Mouse (Mus musculus) neural tube, embryonic 15.5 days (tissue): ENCODE data around the gene Pdcl2. TPM values are rescaled to one million over a fixed set of nuclear protein-coding genes. Genes with fewer than 3 reads are reported as not detected.
A peak's percentile ranks its signal among the peaks of the same experiment; 100 is the strongest.

Experiments used
- ATAC-seq: fragments of 200-750 bp; cut with Nextera tagmentation; 2 replicates; pipeline ENCODE4 v1.8.0; 2017; ENCODE audit warnings: mild to moderate bottlenecking, moderate TSS enrichment, moderate library complexity; ENCODE audit not compliant: low FRiP score
- H3K27ac ChIP-seq: fragments of 300-500 bp; sonication (generic); replicated peaks from 2 replicates; pipeline ENCODE4 v1.5.1; 2015; ENCODE audit warnings: mild to moderate bottlenecking, inconsistent platforms
- H3K27me3 ChIP-seq: fragments of 300-500 bp; sonication (generic); replicated peaks from 2 replicates; pipeline ENCODE4 v1.6.1; 2015; ENCODE audit warnings: inconsistent platforms
- H3K36me3 ChIP-seq: fragments of 300-500 bp; sonication (generic); 2 replicates; pipeline ENCODE4 v1.6.1; 2015; ENCODE audit warnings: inconsistent platforms
- H3K4me1 ChIP-seq: fragments of 300-500 bp; sonication (generic); 2 replicates; pipeline ENCODE4 v1.6.1; 2015; ENCODE audit warnings: inconsistent platforms
- H3K4me2 ChIP-seq: fragments of 300-500 bp; sonication (generic); 2 replicates; pipeline ENCODE4 v1.6.1; 2015; ENCODE audit warnings: inconsistent platforms, mild to moderate bottlenecking, moderate library complexity
- H3K4me3 ChIP-seq: fragments of 300-500 bp; sonication (generic); replicated peaks from 2 replicates; pipeline ENCODE4 v1.5.1; 2015; ENCODE audit warnings: mild to moderate bottlenecking, inconsistent platforms
- H3K9ac ChIP-seq: fragments of 300-500 bp; sonication (generic); replicated peaks from 2 replicates; pipeline ENCODE4 v1.6.1; 2015; ENCODE audit warnings: mild to moderate bottlenecking, inconsistent platforms
- H3K9me3 ChIP-seq: fragments of 300-500 bp; sonication (generic); replicated peaks from 2 replicates; pipeline ENCODE4 v1.6.1; 2016; ENCODE audit warnings: inconsistent platforms
- WGBS: fragments of 180-500 bp; shearing (Covaris S2); methylation state at CpG from one replicate; pipeline ENCODE4 v1.1.7; 2015; ENCODE audit warnings: mixed read lengths; 5-methylcytosine and 5-hydroxymethylcytosine counted together
- polyA plus RNA-seq: library from polyadenylated mRNA; unstranded; fragments of >200 nt; fragmentation: Nextera tagmentation; extraction: Ambion mirVana; gene quantifications from 2 replicates; pipeline ENCODE4 v1.2.1, GENCODE M21; 2015

Gene Pdcl2
- not detected in 2 replicates for polyA plus RNA-seq

DNA sequence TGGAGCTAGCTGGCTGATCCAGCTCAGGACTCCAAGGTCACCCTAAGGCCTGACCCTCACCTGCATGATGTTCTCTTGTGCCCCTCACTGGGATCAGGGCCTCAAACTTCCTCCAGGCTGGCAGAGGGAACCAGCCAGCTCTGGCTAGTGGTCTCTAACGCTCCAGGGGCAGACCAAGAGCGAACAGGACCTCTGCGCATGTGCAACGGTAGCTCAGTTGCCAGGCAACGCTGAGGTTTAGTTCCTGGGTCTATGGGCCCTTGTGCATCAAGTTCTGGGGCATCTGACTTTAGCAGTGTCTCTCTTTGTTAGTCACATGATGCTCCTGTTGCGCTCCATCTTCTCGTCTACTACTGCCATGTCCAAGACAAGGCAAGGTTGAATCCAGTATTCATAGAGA lies at the start of gene Pdcl2:
TSS of gene Pdcl2 (minus strand) at position 204 of the 400 bp plus-strand sequence.
- Histone ChIP-seq H3K27me3 (no peaks in the 10 kb centered on the region), H3K4me3 (no peak within 1 kb of the TSS), H3K9ac (no peak within 1 kb of the TSS), H3K27ac (no peak within 1 kb of the TSS), H3K4me1 (no peaks in the 10 kb centered on the region), H3K36me3 (no peaks in the 10 kb centered on the region), H3K4me2 (no peak within 1 kb of the TSS), H3K9me3 (no peaks in the 10 kb centered on the region)
- 88% methylated on average over 7 of the region's 7 CpGs for WGBS
- ATAC-seq = no peak

DNA sequence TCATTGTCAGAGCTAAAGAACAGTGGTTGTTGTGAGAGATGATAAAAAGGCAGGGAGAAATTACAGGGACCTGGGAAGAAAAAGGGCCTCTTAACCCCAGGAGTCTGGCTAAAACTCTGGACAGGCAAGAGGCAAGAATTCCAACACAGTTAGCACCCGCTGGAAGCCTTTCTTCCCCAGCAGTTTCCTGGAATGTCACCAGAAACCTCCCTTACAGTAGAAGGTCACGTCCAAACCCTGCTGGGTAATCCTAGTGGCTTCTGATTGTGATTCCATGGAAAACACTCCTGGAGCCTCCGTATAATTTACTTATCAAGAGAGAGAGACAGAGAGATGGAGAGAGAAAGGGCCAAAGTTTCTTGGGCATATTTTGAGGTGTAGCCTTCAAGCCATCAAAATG lies 48.3 kb upstream of the Pdcl2 start:
- Histone ChIP-seq H3K9me3 (no peaks in the 10 kb centered on the region), H3K4me1 (no peaks in the 10 kb centered on the region), H3K4me3 (no peak overlapping the region), H3K27ac (no peak overlapping the region), H3K9ac (no peak overlapping the region), H3K27me3 (no peaks in the 10 kb centered on the region), H3K36me3 (no peaks in the 10 kb centered on the region), H3K4me2 (no peak overlapping the region)
- 51% methylated on average over 3 of the region's 3 CpGs for WGBS
- ATAC-seq = no peak

DNA sequence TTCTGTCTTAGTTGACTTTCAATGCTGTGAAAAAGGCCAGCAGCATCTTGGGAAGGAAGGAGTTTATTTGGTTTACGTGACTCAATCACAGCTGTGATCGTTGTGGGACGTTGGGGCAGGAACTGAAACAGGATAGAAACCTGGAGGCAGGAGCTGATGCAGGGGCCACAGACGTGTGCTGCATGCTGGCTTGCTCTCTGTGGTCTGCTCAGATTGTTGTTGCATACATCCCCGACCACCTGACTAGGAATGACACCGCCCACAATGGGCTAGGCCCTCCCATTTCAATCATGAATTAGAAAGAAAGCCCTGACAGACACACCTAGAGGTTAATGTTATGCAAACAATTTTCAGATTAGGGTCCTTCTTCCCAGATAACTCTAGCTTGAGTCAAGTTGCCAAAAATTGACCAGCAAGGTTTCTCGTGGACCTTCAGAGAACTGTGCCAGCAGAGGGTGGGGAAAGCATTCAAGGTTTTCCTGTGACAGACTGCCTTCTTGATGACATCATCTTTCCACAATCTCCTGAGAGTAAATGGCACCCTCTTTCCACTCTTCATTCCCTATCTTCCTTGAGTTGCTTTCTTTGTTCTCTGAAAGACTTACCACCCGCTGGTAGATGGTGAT lies 38.4 kb upstream of the Pdcl2 start:
- Histone ChIP-seq H3K27me3 (peaks cover under 1% of the 10 kb centered on the region; the same call in 1 of the 2 replicates), H3K4me3 (no peak overlapping the region), H3K27ac (no peak overlapping the region), H3K9me3 (no peaks in the 10 kb centered on the region), H3K36me3 (no peaks in the 10 kb centered on the region), H3K4me2 (no peak overlapping the region), H3K4me1 (no peaks in the 10 kb centered on the region), H3K9ac (no peak overlapping the region)
- WGBS = 86% methylated on average over 8 of the region's 8 CpGs
- ATAC-seq = no peak

DNA sequence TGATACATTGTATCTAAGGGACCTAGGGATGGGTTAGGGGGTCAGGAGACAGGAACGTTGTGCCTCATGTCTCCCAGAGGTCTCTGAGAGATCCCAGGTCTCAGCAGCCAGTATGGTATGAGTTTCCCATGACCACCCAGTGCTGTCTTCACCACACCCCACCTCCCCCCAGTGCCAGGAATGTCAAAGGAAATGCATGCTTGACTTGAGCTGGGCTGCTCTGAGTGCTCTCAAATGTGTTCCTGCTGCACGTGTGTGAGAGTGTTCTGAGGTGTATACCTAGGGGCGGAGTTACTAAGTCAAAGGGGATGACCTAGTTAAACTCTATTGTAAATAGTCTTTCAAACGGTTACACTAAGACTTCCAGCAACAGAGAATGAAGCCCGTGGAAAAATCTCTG lies 34.5 kb upstream of the Pdcl2 start:
- ATAC-seq = no peak
- peaks cover 13% of the 10 kb centered on the region for H3K4me1 ChIP-seq
- H3K4me3 ChIP-seq = no peak overlapping the region
- peaks cover 13% of the 10 kb centered on the region for H3K27me3 ChIP-seq
- H3K9me3 ChIP-seq = no peaks in the 10 kb centered on the region
- 35% methylated on average over 5 of the region's 5 CpGs for WGBS
- H3K9ac ChIP-seq = no peak overlapping the region
- H3K27ac ChIP-seq = no peak overlapping the region
- H3K4me2 ChIP-seq = no peak overlapping the region
- no peaks in the 10 kb centered on the region for H3K36me3 ChIP-seq

DNA sequence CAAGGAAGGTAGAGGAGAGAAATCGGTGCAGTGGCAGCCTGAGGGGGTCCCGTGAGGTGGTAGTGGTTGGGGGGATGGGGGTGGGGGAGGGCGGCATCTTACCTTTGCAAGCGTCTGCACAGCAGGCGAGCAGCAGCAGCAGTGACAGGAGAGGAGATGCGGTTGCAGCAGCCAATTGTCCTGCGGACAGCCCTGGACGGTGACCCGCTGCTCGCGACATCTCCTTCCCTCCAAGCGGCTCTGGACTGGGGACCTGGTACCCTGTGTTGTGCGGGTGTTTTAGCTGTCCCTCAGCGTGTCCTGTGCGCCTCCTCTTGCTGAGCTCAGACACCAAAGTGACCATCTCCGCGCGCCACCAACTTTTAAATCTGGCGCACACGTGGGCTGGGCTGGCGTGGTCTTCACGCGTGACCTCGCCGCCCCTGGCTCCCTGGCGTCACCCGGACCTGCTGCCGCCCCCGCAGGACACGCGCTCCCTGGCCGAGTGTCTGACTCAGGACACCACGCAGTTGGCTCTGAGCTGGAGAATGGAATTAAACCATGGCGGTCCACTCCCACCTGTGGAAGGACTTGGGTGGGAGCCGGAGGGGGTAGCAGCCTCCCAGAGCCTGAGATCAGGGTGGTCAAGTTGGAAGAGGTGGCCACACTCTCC lies 32.6 kb upstream of the Pdcl2 start, which contains the start of gene Nmu:
TSS of gene Nmu (minus strand) at position 336 of the 652 bp plus-strand sequence.
- H3K27ac ChIP-seq = no peak within 1 kb of the TSS
- H3K9me3 ChIP-seq = no peaks in the 10 kb centered on the region
- ATAC-seq = no peak
- peaks cover 13% of the 10 kb centered on the region for H3K27me3 ChIP-seq
- H3K4me1 ChIP-seq = peaks cover 13% of the 10 kb centered on the region
- peak within 1 kb of the TSS; percentile 71 for H3K4me2 ChIP-seq
- peak within 1 kb of the TSS; percentile 36 for H3K4me3 ChIP-seq
- H3K9ac ChIP-seq = peak within 1 kb of the TSS; percentile 38
- no peaks in the 10 kb centered on the region for H3K36me3 ChIP-seq
- 6% methylated on average over 34 of the region's 35 CpGs for WGBS

DNA sequence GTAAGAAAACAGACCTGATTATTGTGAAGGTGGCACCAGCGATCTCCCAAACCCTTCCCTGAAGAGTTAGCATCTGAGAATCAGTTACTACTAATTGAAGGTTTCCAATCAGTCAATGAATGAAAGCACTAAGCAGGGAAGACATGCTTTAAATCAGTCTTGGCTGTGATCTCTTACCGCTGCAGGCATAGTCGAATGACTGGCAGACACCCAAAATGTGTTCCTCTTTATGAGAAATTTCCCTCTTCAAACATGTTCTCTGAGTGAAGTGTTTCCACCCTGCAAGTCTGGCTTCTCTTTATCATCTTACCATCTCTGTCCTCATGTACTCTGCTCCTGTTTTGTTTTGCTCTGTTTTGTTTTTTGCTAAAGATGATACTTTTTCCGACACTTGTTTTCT lies 29.8 kb upstream of the Pdcl2 start:
- no peak overlapping the region for H3K4me2 ChIP-seq
- H3K9ac ChIP-seq = no peak overlapping the region
- no peak overlapping the region for H3K4me3 ChIP-seq
- ATAC-seq = no peak
- no peak overlapping the region for H3K27ac ChIP-seq
- H3K36me3 ChIP-seq = no peaks in the 10 kb centered on the region
- H3K4me1 ChIP-seq = peaks cover 13% of the 10 kb centered on the region
- 81% methylated on average over 4 of the region's 4 CpGs for WGBS
- H3K9me3 ChIP-seq = no peaks in the 10 kb centered on the region
- H3K27me3 ChIP-seq = peaks cover 13% of the 10 kb centered on the region

DNA sequence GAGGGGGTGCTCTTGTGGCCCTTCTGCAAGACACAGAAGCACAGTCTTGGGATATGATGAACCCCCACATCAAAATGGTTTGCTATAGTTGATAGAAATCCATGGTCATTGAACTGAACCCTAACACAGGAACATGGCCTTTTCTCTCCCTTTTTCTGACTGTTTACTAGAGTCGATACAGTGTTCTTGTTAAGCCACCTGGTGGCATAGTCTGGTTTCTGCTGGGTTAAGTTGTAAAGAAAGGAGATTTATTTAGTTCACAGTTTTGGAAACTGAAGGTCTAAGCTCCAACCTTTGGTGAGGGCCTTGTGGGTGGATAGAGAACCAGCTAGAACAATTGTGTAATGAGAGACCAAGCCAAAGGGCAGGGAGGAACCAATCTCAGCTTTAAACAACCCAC lies 29.1 kb upstream of the Pdcl2 start:
- no peak overlapping the region for H3K9ac ChIP-seq
- no peak for ATAC-seq
- H3K4me2 ChIP-seq = no peak overlapping the region
- peaks cover 13% of the 10 kb centered on the region for H3K27me3 ChIP-seq
- no peaks in the 10 kb centered on the region for H3K9me3 ChIP-seq
- no peak overlapping the region for H3K4me3 ChIP-seq
- WGBS = 69% methylated on average over 1 of the region's 1 CpGs
- peaks cover 13% of the 10 kb centered on the region for H3K4me1 ChIP-seq
- H3K27ac ChIP-seq = no peak overlapping the region
- H3K36me3 ChIP-seq = no peaks in the 10 kb centered on the region

DNA sequence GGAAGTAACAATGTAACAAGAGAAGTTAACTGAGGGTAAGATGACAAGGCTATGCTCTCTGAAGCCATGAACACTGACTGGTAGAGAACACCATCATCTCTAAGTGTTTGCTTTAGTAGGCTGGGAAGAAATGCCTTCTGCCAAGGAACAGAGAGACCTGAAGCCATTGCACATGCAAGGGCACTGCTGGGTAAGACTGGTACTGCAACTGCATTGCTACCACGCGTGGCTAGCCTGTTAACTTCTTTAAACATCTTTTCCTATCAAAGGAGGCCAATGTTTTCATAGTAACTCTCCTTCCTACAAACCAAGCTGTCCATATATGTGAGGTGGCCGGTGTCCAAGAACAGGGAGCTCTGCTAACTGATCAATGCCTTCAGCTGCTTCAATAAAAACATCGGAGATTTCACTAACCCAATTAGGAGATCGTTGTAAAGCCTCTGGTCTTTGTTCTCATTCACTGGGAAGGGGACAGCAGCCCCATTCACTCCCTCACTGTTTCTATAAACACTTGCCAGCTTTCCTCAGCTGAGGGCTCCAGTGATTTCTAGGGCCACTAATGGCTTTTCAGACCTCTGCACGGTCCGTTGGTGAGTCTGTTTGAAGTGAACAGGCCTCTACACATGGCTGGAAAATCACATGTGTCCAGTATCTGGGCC lies 21.1 kb upstream of the Pdcl2 start:
- Histone ChIP-seq H3K4me2 (no peak overlapping the region), H3K27ac (no peak overlapping the region), H3K4me1 (no peaks in the 10 kb centered on the region), H3K27me3 (no peaks in the 10 kb centered on the region), H3K4me3 (no peak overlapping the region), H3K9me3 (no peaks in the 10 kb centered on the region), H3K9ac (no peak overlapping the region), H3K36me3 (no peaks in the 10 kb centered on the region)
- WGBS = 23% methylated on average over 7 of the region's 7 CpGs
- no peak; the same call in 1 of the 2 replicates for ATAC-seq

DNA sequence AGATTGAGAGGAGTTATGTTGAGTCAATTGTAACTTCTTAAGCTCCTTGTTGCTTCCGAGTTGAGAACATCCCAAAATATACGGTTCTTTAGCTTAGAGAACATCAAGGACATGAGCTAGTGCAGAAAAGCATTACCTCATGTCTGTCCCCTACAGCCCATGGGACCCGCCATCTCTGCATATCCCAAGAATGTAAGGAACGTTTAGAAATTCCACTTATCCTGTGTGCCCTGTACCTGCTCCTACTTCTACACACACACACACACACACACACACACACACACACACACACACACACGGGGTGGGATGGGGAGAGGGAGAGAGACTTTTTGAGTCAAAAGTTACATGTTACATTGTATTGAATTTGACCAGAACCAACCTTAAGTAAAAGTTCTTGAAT lies 20.6 kb upstream of the Pdcl2 start:
- no peak overlapping the region for H3K27ac ChIP-seq
- H3K36me3 ChIP-seq = no peaks in the 10 kb centered on the region
- H3K27me3 ChIP-seq = no peaks in the 10 kb centered on the region
- H3K4me2 ChIP-seq = no peak overlapping the region
- H3K9me3 ChIP-seq = no peaks in the 10 kb centered on the region
- 78% methylated on average over 5 of the region's 5 CpGs for WGBS
- H3K4me1 ChIP-seq = no peaks in the 10 kb centered on the region
- no peak overlapping the region for H3K9ac ChIP-seq
- no peak overlapping the region for H3K4me3 ChIP-seq
- no peak for ATAC-seq

DNA sequence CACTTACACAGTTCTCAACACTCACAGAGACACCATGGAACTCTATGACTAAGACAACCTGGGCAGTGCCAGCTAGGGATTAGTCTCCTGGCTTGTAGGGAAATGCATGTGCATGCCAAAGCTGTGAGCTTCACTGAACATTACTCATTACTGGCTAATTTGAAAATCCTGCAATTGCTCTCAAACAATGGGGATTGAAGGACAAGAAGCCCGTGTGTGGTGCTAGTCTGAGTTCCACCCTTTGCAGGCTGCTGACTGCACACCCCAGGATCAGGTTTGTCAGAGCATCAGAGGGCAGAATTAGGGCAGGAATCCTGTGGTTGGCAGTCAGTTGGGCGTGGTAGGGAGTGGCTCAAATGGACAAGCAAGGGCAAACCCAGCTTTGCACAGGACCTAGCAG lies 15.2 kb upstream of the Pdcl2 start:
- no peak for ATAC-seq
- H3K9me3 ChIP-seq = no peaks in the 10 kb centered on the region

DNA sequence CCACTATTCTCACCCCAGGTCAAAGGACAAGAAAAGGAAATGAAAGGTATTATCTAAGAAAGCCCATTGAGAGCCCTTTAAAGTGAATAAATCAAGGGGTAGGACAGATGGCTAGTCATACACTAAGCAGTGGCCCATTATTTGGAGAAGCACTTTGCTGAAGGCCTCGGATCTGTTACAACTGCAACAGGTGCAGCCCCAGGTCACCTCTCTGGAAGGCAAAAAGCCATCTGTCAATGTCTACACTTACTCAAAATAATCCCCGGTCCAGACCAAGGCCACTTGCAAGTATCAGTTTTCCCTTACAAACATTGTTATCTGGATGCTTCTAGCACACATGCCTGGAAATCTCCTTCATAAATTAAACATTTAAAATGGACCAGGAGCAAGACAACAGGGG lies 10.0 kb upstream of the Pdcl2 start:
- ATAC-seq = no peak
- Histone ChIP-seq H3K9me3 (no peaks in the 10 kb centered on the region), H3K27ac (no peak overlapping the region), H3K4me1 (no peaks in the 10 kb centered on the region), H3K4me2 (no peak overlapping the region), H3K36me3 (no peaks in the 10 kb centered on the region), H3K4me3 (no peak overlapping the region), H3K27me3 (no peaks in the 10 kb centered on the region), H3K9ac (no peak overlapping the region)
- WGBS = 63% methylated on average over 2 of the region's 2 CpGs

More for the DNA sequence above, 15.2 kb upstream of the Pdcl2 start:
- 54% methylated on average over 2 of the region's 2 CpGs for WGBS
- no peak overlapping the region for H3K4me2 ChIP-seq
- no peak overlapping the region for H3K27ac ChIP-seq
- H3K4me3 ChIP-seq = no peak overlapping the region
- H3K36me3 ChIP-seq = no peaks in the 10 kb centered on the region
- H3K4me1 ChIP-seq = no peaks in the 10 kb centered on the region
- no peaks in the 10 kb centered on the region for H3K27me3 ChIP-seq
- H3K9ac ChIP-seq = no peak overlapping the region

DNA sequence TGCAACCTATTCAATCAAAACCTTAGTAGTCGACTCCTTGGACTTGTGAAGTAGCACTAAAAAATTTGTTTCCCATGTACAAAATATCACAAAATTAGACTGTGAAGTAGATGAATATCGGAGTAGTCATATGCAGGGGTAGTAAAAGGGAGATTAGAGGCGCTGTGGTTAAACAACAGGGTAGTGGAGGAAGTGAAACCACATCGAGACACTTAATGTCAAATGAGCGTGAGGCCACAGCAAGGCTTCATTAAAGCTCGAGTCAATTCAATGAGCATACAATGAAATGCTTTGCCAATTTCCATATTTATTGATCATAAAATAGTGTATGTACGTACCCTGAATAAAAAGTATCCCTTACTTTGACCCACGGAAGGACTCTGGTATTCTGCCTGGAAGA lies 6.1 kb upstream of the Pdcl2 start:
- no peak for ATAC-seq
- whole genome bisulfite sequencing = 79% methylated on average over 8 of the region's 8 CpGs

More for the DNA sequence above, 6.1 kb upstream of the Pdcl2 start:
- Histone ChIP-seq H3K9me3 (no peaks in the 10 kb centered on the region), H3K4me3 (no peak overlapping the region), H3K4me1 (no peaks in the 10 kb centered on the region), H3K27ac (no peak overlapping the region), H3K4me2 (no peak overlapping the region), H3K9ac (no peak overlapping the region), H3K36me3 (no peaks in the 10 kb centered on the region), H3K27me3 (no peaks in the 10 kb centered on the region)
